Mouse (Mus musculus): Measurements from ENCODE around the gene Syk. TPM values are rescaled to one million over a fixed set of nuclear protein-coding genes. Genes with fewer than 3 reads are reported as not detected.

The Syk gene
- polyA plus RNA-seq, 1 experiment from 2014 or later, result 6.7 TPM

- WGBS, result 76% methylated on average over 11 of the region's 11 CpGs
- no peak for DNase-seq (ENCODE audit: low spot score)
These were observed 65.2 kb downstream of the Syk start for GRCm38 (mm10) chr13:52647996-52648712.

GRCm38 (mm10) chr13:52649791-52650418, 66.9 kb downstream of the Syk start:
- no peak for DNase-seq (ENCODE audit: low spot score)
- Histone ChIP-seq H3K36me3 (peaks cover 4% of the 10 kb centered on the region; the same call in 1 of the 2 replicates), H3K9me3 (no peaks in the 10 kb centered on the region), H3K4me3 (no peak overlapping the region), H3K4me1 (peaks cover 8% of the 10 kb centered on the region), H3K27me3 (ENCODE audit: insufficient read depth, poor library complexity, severe bottlenecking) (peaks cover 7% of the 10 kb centered on the region; the same call in 1 of the 2 replicates), H3K27ac (no peak overlapping the region)
- WGBS, result 89% methylated on average over 6 of the region's 6 CpGs

More at GRCm38 (mm10) chr13:52647996-52648712, 65.2 kb downstream of the Syk start:
- no peak overlapping the region for H3K4me3 ChIP-seq
- no peak overlapping the region for H3K27ac ChIP-seq
- peaks cover 8% of the 10 kb centered on the region for H3K4me1 ChIP-seq
- no peaks in the 10 kb centered on the region for H3K9me3 ChIP-seq
- no peaks in the 10 kb centered on the region for H3K27me3 ChIP-seq (ENCODE audit: insufficient read depth, poor library complexity, severe bottlenecking)
- H3K36me3 ChIP-seq, result peaks cover 7% of the 10 kb centered on the region; the same call in 1 of the 2 replicates

- Histone ChIP-seq H3K4me3 (no peak overlapping the region), H3K9me3 (no peaks in the 10 kb centered on the region), H3K27ac (no peak overlapping the region), H3K4me1 (0 out of 2 replicates have a peak, but pooled peaks cover 3% of the 10 kb centered on the region), H3K27me3 (ENCODE audit: insufficient read depth, poor library complexity, severe bottlenecking) (peaks cover 23% of the 10 kb centered on the region), H3K36me3 (peaks cover 4% of the 10 kb centered on the region; the same call in 1 of the 2 replicates)
- DNase-seq (ENCODE audit: low spot score), result no peak
- WGBS, result 57% methylated on average over 11 of the region's 12 CpGs
These were observed 68.6 kb downstream of the Syk start for GRCm38 (mm10) chr13:52651383-52652252.

GRCm38 (mm10) chr13:52652253-52652628, 69.3 kb downstream of the Syk start:
- 0 out of 2 replicates have a peak, but pooled peaks cover 2% of the 10 kb centered on the region for H3K36me3 ChIP-seq
- WGBS, result 84% methylated on average over 8 of the region's 8 CpGs
- 0 out of 2 replicates have a peak, but pooled peaks cover 3% of the 10 kb centered on the region for H3K4me1 ChIP-seq
- H3K27ac ChIP-seq, result no peak overlapping the region
- H3K27me3 ChIP-seq (ENCODE audit: insufficient read depth, poor library complexity, severe bottlenecking), result peaks cover 29% of the 10 kb centered on the region
- H3K4me3 ChIP-seq, result no peak overlapping the region
- H3K9me3 ChIP-seq, result no peaks in the 10 kb centered on the region
- no peak for DNase-seq (ENCODE audit: low spot score)

- peaks cover 36% of the 10 kb centered on the region for H3K27me3 ChIP-seq (ENCODE audit: insufficient read depth, poor library complexity, severe bottlenecking)
- DNase-seq (ENCODE audit: low spot score), result no peak
- 76% methylated on average over 12 of the region's 12 CpGs for WGBS
These were observed 71.3 kb downstream of the Syk start for GRCm38 (mm10) chr13:52654081-52654829.

GRCm38 (mm10) chr13:52654830-52655308, 71.9 kb downstream of the Syk start:
- H3K9me3 ChIP-seq, result no peaks in the 10 kb centered on the region
- no peak overlapping the region for H3K4me3 ChIP-seq
- peaks cover 8% of the 10 kb centered on the region; the same call in 1 of the 2 replicates for H3K4me1 ChIP-seq
- H3K27ac ChIP-seq, result no peak overlapping the region
- peaks cover 41% of the 10 kb centered on the region for H3K27me3 ChIP-seq (ENCODE audit: insufficient read depth, poor library complexity, severe bottlenecking)
- no peak for DNase-seq (ENCODE audit: low spot score)
- WGBS, result 34% methylated on average over 9 of the region's 9 CpGs
- H3K36me3 ChIP-seq, result 0 out of 2 replicates have a peak, but pooled peaks cover 2% of the 10 kb centered on the region

More at GRCm38 (mm10) chr13:52654081-52654829, 71.3 kb downstream of the Syk start:
- H3K4me1 ChIP-seq, result peaks cover 8% of the 10 kb centered on the region; the same call in 1 of the 2 replicates
- H3K4me3 ChIP-seq, result no peak overlapping the region
- 0 out of 2 replicates have a peak, but pooled peaks cover 2% of the 10 kb centered on the region for H3K36me3 ChIP-seq
- no peak overlapping the region for H3K27ac ChIP-seq
- no peaks in the 10 kb centered on the region for H3K9me3 ChIP-seq

GRCm38 (mm10) chr13:52657966-52658365, 75.0 kb downstream of the Syk start:
- H3K27ac ChIP-seq, result no peak overlapping the region
- WGBS, result 82% methylated on average over 7 of the region's 7 CpGs
- DNase-seq (ENCODE audit: low spot score), result no peak
- H3K4me3 ChIP-seq, result no peak overlapping the region
- no peaks in the 10 kb centered on the region for H3K9me3 ChIP-seq
- no peaks in the 10 kb centered on the region for H3K36me3 ChIP-seq
- peaks cover 8% of the 10 kb centered on the region; the same call in 1 of the 2 replicates for H3K4me1 ChIP-seq
- H3K27me3 ChIP-seq (ENCODE audit: insufficient read depth, poor library complexity, severe bottlenecking), result peaks cover 45% of the 10 kb centered on the region

GRCm38 (mm10) chr13:52658477-52658876, 75.5 kb downstream of the Syk start:
- DNase-seq (ENCODE audit: low spot score), result peak; percentile 81
- WGBS, result 13% methylated on average over 8 of the region's 8 CpGs
- H3K36me3 ChIP-seq, result no peaks in the 10 kb centered on the region
- no peak overlapping the region for H3K27ac ChIP-seq
- H3K9me3 ChIP-seq, result no peaks in the 10 kb centered on the region
- peaks cover 45% of the 10 kb centered on the region for H3K27me3 ChIP-seq (ENCODE audit: insufficient read depth, poor library complexity, severe bottlenecking)
- peaks cover 8% of the 10 kb centered on the region; the same call in 1 of the 2 replicates for H3K4me1 ChIP-seq
- H3K4me3 ChIP-seq, result no peak overlapping the region

GRCm38 (mm10) chr13:52659171-52659665, 76.2 kb downstream of the Syk start:
- Histone ChIP-seq H3K4me3 (no peak overlapping the region), H3K4me1 (peaks cover 8% of the 10 kb centered on the region; the same call in 1 of the 2 replicates), H3K27me3 (ENCODE audit: insufficient read depth, poor library complexity, severe bottlenecking) (peaks cover 45% of the 10 kb centered on the region), H3K27ac (no peak overlapping the region), H3K36me3 (no peaks in the 10 kb centered on the region), H3K9me3 (no peaks in the 10 kb centered on the region)
- WGBS, result 77% methylated on average over 11 of the region's 11 CpGs
- no peak for DNase-seq (ENCODE audit: low spot score)

GRCm38 (mm10) chr13:52669889-52670288, 86.9 kb downstream of the Syk start:
- H3K4me3 ChIP-seq, result no peak overlapping the region
- no peak for DNase-seq (ENCODE audit: low spot score)
- WGBS, result 68% methylated on average over 3 of the region's 3 CpGs

GRCm38 (mm10) chr13:52673272-52673671, 90.3 kb downstream of the Syk start:
- H3K27ac ChIP-seq, result no peak overlapping the region
- 54% methylated on average over 4 of the region's 4 CpGs for WGBS
- no peak for DNase-seq (ENCODE audit: low spot score)
- no peaks in the 10 kb centered on the region for H3K9me3 ChIP-seq
- H3K36me3 ChIP-seq, result no peaks in the 10 kb centered on the region
- peaks cover 11% of the 10 kb centered on the region; the same call in 1 of the 2 replicates for H3K4me1 ChIP-seq
- H3K27me3 ChIP-seq (ENCODE audit: insufficient read depth, poor library complexity, severe bottlenecking), result no peaks in the 10 kb centered on the region
- H3K4me3 ChIP-seq, result no peak overlapping the region

More at GRCm38 (mm10) chr13:52669889-52670288, 86.9 kb downstream of the Syk start:
- Histone ChIP-seq H3K4me1 (peaks cover 11% of the 10 kb centered on the region; the same call in 1 of the 2 replicates), H3K27me3 (ENCODE audit: insufficient read depth, poor library complexity, severe bottlenecking) (no peaks in the 10 kb centered on the region), H3K9me3 (no peaks in the 10 kb centered on the region), H3K36me3 (no peaks in the 10 kb centered on the region), H3K27ac (no peak overlapping the region)
